17 mouse cellular contexts compared by ENCODE assay signal in genomic region chr4:132794760-132795159, GRCm38 (mm10). TPM values are rescaled to one million over a fixed set of nuclear protein-coding genes. Genes with fewer than 3 reads are reported as not detected.
A peak's percentile ranks its signal among the peaks of the same experiment; 100 is the strongest.
DNase-seq lines count a peak whose midpoint lies in the region; ATAC-seq and TF ChIP-seq lines count a peak whose summit lies in the region.
"Had no signal": no experiment of that assay in that cellular context is flagged by ENCODE, and none has a peak within 500 bp of the region (broad histone marks: within the 10 kb centered on the region; RNA-seq: fewer than 3 reads in every experiment).

No protein-coding gene starts in this region.

- peaks cover 16% of the 10 kb centered on the region for H3K79me2 ChIP-seq in CH12.LX (replicated peaks; ENCODE audit: control insufficient read depth, extremely low read depth, insufficient read depth, poor library complexity, severe bottlenecking)

- peaks cover 24% of the 10 kb centered on the region for H3K27me3 ChIP-seq in kidney, embryonic 15.5 days
- H3K27me3 ChIP-seq in kidney, embryonic 16.5 days (ENCODE audit: insufficient read depth, low read length) = peaks cover 17% of the 10 kb centered on the region
- no peaks in the 10 kb centered on the region for H3K27me3 ChIP-seq in CH12.LX (replicated peaks)
- H3K27me3 ChIP-seq in liver, embryonic 13.5 days = peaks cover 31% of the 10 kb centered on the region
- H3K27me3 ChIP-seq: Patski had no signal

- 71% methylated on average over 8 of the region's 8 CpGs for WGBS in kidney, embryonic 15.5 days
- WGBS in kidney, embryonic 16.5 days = 76% methylated on average over 8 of the region's 8 CpGs
- 58% methylated on average over 8 of the region's 8 CpGs for WGBS in liver, embryonic 13.5 days (ENCODE audit: insufficient replicate concordance)

- no peak overlapping the region for H3K9ac ChIP-seq in kidney, embryonic 15.5 days
- H3K9ac ChIP-seq in kidney, embryonic 16.5 days (replicated peaks; ENCODE audit: low read length) = no peak overlapping the region
- peak overlapping the region; percentile 87 for H3K9ac ChIP-seq in CH12.LX (ENCODE audit: insufficient read depth, low read depth)
- no peak overlapping the region for H3K9ac ChIP-seq in liver, embryonic 13.5 days
- H3K9ac ChIP-seq: embryonic facial prominence, embryonic 15.5 days; forebrain, embryonic 15.5 days had no signal

- dilution Hi-C loops in CH12.LX (cut with MboI; ENCODE audit: extremely low pct_ligation_motif_present, extremely low pct_unique_long_range_greater_than_20kb, low sequenced_read_pairs) = no loop called here

- no peak for TF ChIP-seq CTCF in CH12.LX (conservative IDR thresholded peaks at IDR 0.05 in 1 of 2, IDR thresholded peaks at IDR 0.05 in 1 of 2; ENCODE audit: low read depth in 2 of 2, low read length in 2 of 2)

- H3K4me3 ChIP-seq in kidney, embryonic 15.5 days (replicated peaks) = peak overlapping the region; percentile 38; the same call in 1 of the 2 replicates
- H3K4me3 ChIP-seq in kidney, embryonic 16.5 days (ENCODE audit: low read length) = no peak overlapping the region
- peak overlapping the region; percentile 74 to 83 (median 81) for H3K4me3 ChIP-seq in CH12.LX (replicated peaks in 1 of 3; ENCODE audit: low read depth in 2 of 3, low read length in 2 of 3, poor library complexity in 1 of 3)
- peak overlapping the region; percentile 53 for H3K4me3 ChIP-seq in liver, embryonic 13.5 days (replicated peaks)
- H3K4me3 ChIP-seq: embryonic facial prominence, embryonic 15.5 days; forebrain, embryonic 15.5 days; myocyte had no signal

- H3K4me1 ChIP-seq in kidney, embryonic 15.5 days = peaks cover 23% of the 10 kb centered on the region
- H3K4me1 ChIP-seq in kidney, embryonic 16.5 days (ENCODE audit: insufficient read depth, low read length) = peaks cover 7% of the 10 kb centered on the region; the same call in 1 of the 2 replicates
- H3K4me1 ChIP-seq in CH12.LX (ENCODE audit: control insufficient read depth in 1 of 2, insufficient read depth in 2 of 2) = peaks cover 9 to 37% of the 10 kb centered on the region in 2 experiments
- peaks cover 19% of the 10 kb centered on the region for H3K4me1 ChIP-seq in liver, embryonic 13.5 days (replicated peaks)

- H3K36me3 ChIP-seq in kidney, embryonic 15.5 days = no peaks in the 10 kb centered on the region
- H3K36me3 ChIP-seq in kidney, embryonic 16.5 days (ENCODE audit: insufficient read depth, low read length) = no peaks in the 10 kb centered on the region
- peaks cover 19 to 31% of the 10 kb centered on the region in 2 experiments for H3K36me3 ChIP-seq in CH12.LX (replicated peaks in 1 of 2; ENCODE audit: control insufficient read depth in 1 of 2, insufficient read depth in 1 of 2, low read length in 1 of 2)
- H3K36me3 ChIP-seq in liver, embryonic 13.5 days = no peaks in the 10 kb centered on the region
- H3K36me3 ChIP-seq: embryonic facial prominence, embryonic 15.5 days; forebrain, embryonic 15.5 days had no signal

- no peak overlapping the region for H3K4me2 ChIP-seq in kidney, embryonic 15.5 days
- no peak overlapping the region for H3K4me2 ChIP-seq in kidney, embryonic 16.5 days (replicated peaks; ENCODE audit: low read depth, low read length)
- H3K4me2 ChIP-seq in CH12.LX (ENCODE audit: insufficient read depth, low read depth, poor library complexity, severe bottlenecking) = peak overlapping the region; percentile 87
- peak overlapping the region; percentile 74 for H3K4me2 ChIP-seq in liver, embryonic 13.5 days
- H3K4me2 ChIP-seq: embryonic facial prominence, embryonic 15.5 days; forebrain, embryonic 15.5 days had no signal

- TF ChIP-seq EP300 in CH12.LX (IDR thresholded peaks at IDR 0.05; ENCODE audit: low read length) = peak; percentile 4; the same call in 1 of the 2 replicates

- in situ Hi-C loops in CH12.LX (cut with MboI; ENCODE audit: low pct_ligation_motif_present, low pct_unique_long_range_greater_than_20kb, low sequenced_read_pairs) = no loop called here

- intact Hi-C loops in left cerebral cortex, postnatal 36 days (cut with DNase I) = no loop called here

- TF ChIP-seq POLR2A in CH12.LX (IDR thresholded peaks at IDR 0.05; ENCODE audit: low read depth, low read length) = peak; percentile 58

- H3K9me3 ChIP-seq in kidney, embryonic 15.5 days (replicated peaks) = no peaks in the 10 kb centered on the region
- H3K9me3 ChIP-seq in kidney, embryonic 16.5 days (ENCODE audit: low read length) = no peaks in the 10 kb centered on the region
- H3K9me3 ChIP-seq in CH12.LX (replicated peaks; ENCODE audit: low read length) = no peaks in the 10 kb centered on the region
- no peaks in the 10 kb centered on the region for H3K9me3 ChIP-seq in liver, embryonic 13.5 days (replicated peaks)
- H3K9me3 ChIP-seq: embryonic facial prominence, embryonic 15.5 days; forebrain, embryonic 15.5 days had no signal

- DNase-seq in CH12.LX (ENCODE audit: extremely low read depth) = peak; percentile 74
- no peak for DNase-seq in liver, embryonic 13.5 days
- no peak for DNase-seq in left cerebral cortex, postnatal 36 days (ENCODE audit: low spot score in 2 of 2)
- DNase-seq in adrenal gland, adult 8-10 months = no peak
- no peak for DNase-seq in embryo, embryonic 11 days
- DNase-seq: cerebellum, postnatal 36 days; gastrocnemius, postnatal 10 days; left cerebral cortex, postnatal 4 days; thymus, postnatal 14 days had no signal

- TF ChIP-seq RAD21 in CH12.LX (IDR thresholded peaks at IDR 0.05; ENCODE audit: low read depth, low read length) = no peak

- ATAC-seq in kidney, embryonic 15.5 days (replicated peaks; ENCODE audit: low FRiP score) = no peak
- ATAC-seq in kidney, embryonic 16.5 days (ENCODE audit: low FRiP score, low TSS enrichment) = no peak
- ATAC-seq in liver, embryonic 13.5 days (ENCODE audit: low read depth) = no peak
- ATAC-seq in megakaryocyte progenitor cell, adult 5-6 weeks (replicated peaks; ENCODE audit: poor library complexity) = peak; percentile 70
- ATAC-seq: forebrain, embryonic 15.5 days; Patski had no signal

- H3K27ac ChIP-seq in kidney, embryonic 15.5 days = no peak overlapping the region
- H3K27ac ChIP-seq in kidney, embryonic 16.5 days (ENCODE audit: low read length) = no peak overlapping the region
- peak overlapping the region; percentile 45 for H3K27ac ChIP-seq in CH12.LX (ENCODE audit: insufficient read depth, low read depth)
- H3K27ac ChIP-seq in liver, embryonic 13.5 days = no peak overlapping the region
- H3K27ac ChIP-seq: embryonic facial prominence, embryonic 15.5 days; forebrain, embryonic 15.5 days; kidney, postnatal 0 days had no signal

TF ChIP-seq in CH12.LX, 34 proteins besides CTCF, POLR2A, EP300 and RAD21 (continues in another document):
- TF ChIP-seq ETS1 (conservative IDR thresholded peaks at IDR 0.05; ENCODE audit: low read depth, low read length) (peak; percentile 41; the same call in 1 of the 2 replicates), IRF4 (IDR thresholded peaks at IDR 0.05; ENCODE audit: low read depth, low read length) (0 out of 2 replicates have a peak, but pooled peaks have one; percentile 9)

RNA-seq across cellular contexts. Expression of gene Themis2, which starts 1.4 kb away (rescaled TPM):
- polyA plus RNA-seq in kidney, embryonic 15.5 days (2015; fragmentation: Nextera tagmentation; extraction: Ambion mirVana) = 0.91 and 1.7 TPM in 2 replicates
- polyA plus RNA-seq in kidney, embryonic 16.5 days (2015; fragmentation: Nextera tagmentation; extraction: Ambion mirVana) = 0.92 and 1.1 TPM in 2 replicates
- total RNA-seq in CH12.LX (2012; rRNA removed) (14.2 and 17.1 TPM in 2 replicates), CH12.LX (2014; rRNA removed) (9.3 and 10.2 TPM in 2 replicates)
- polyA plus RNA-seq in CH12.LX (2012; ENCODE audit: insufficient read length, low read depth) = 30.7 and 35.7 TPM in 2 replicates
- polyA plus RNA-seq in liver, embryonic 13.5 days (2015; fragmentation: Nextera tagmentation; extraction: Ambion mirVana) = 1.7 and 2.4 TPM in 2 replicates
- 27.5 and 35.0 TPM in 2 replicates for total RNA-seq in megakaryocyte progenitor cell, adult 5-6 weeks (2015)
- 18.9 and 23.6 TPM in 2 replicates for total RNA-seq in megakaryocyte progenitor cell, adult 5-6 weeks (2017)
- 1 to 10 TPM in 1 of 2 experiments, under 1 TPM in 1; 0.89 to 1.3 TPM for total RNA-seq in left cerebral cortex, postnatal 36 days (2021)
- total RNA-seq in adrenal gland, adult 8-10 months (2022) = 1 to 10 TPM; 2.1 to 5.9 (median 3.2) TPM
- polyA plus RNA-seq: myocyte, Patski had no signal

RNA-seq across cellular contexts. Expression of gene Rpa2, which starts 26.6 kb away (rescaled TPM):
- 108 and 113 TPM in 2 replicates for polyA plus RNA-seq in kidney, embryonic 15.5 days (2015; fragmentation: Nextera tagmentation; extraction: Ambion mirVana)
- 108 and 109 TPM in 2 replicates for polyA plus RNA-seq in kidney, embryonic 16.5 days (2015; fragmentation: Nextera tagmentation; extraction: Ambion mirVana)
- total RNA-seq in CH12.LX (2012; rRNA removed) (80.2 and 108 TPM in 2 replicates), CH12.LX (2014; rRNA removed) (142 and 157 TPM in 2 replicates)
- 97.9 and 103 TPM in 2 replicates for polyA plus RNA-seq in CH12.LX (2012; ENCODE audit: insufficient read length, low read depth)
- polyA plus RNA-seq in liver, embryonic 13.5 days (2015; fragmentation: Nextera tagmentation; extraction: Ambion mirVana) = 107 and 117 TPM in 2 replicates
- 62.3 and 65.5 TPM in 2 replicates for total RNA-seq in megakaryocyte progenitor cell, adult 5-6 weeks (2015)
- total RNA-seq in megakaryocyte progenitor cell, adult 5-6 weeks (2017) = 56.2 and 68.4 TPM in 2 replicates
- total RNA-seq in left cerebral cortex, postnatal 36 days (2021) = 10 to 100 TPM; 13.3 to 14.9 TPM
- total RNA-seq in adrenal gland, adult 8-10 months (2022) = 10 to 100 TPM; 11.4 to 17.0 (median 12.4) TPM

RNA-seq across cellular contexts. Expression of gene Smpdl3b, which starts 37.7 kb away (rescaled TPM):
- 10.0 and 11.9 TPM in 2 replicates for polyA plus RNA-seq in kidney, embryonic 15.5 days (2015; fragmentation: Nextera tagmentation; extraction: Ambion mirVana)
- 9.3 and 11.6 TPM in 2 replicates for polyA plus RNA-seq in kidney, embryonic 16.5 days (2015; fragmentation: Nextera tagmentation; extraction: Ambion mirVana)
- total RNA-seq in CH12.LX (2012; rRNA removed) (20.9 and 24.0 TPM in 2 replicates), CH12.LX (2014; rRNA removed) (3.6 and 4.6 TPM in 2 replicates)
- 2.9 TPM in 2 replicates for polyA plus RNA-seq in CH12.LX (2012; ENCODE audit: insufficient read length, low read depth)
- 1.1 and 1.2 TPM in 2 replicates for polyA plus RNA-seq in liver, embryonic 13.5 days (2015; fragmentation: Nextera tagmentation; extraction: Ambion mirVana)
- total RNA-seq in megakaryocyte progenitor cell, adult 5-6 weeks (2015) = 0.07 TPM in 1 of 2 replicates, not detected in the other
- 0.33 TPM in 1 of 2 replicates, not detected in the other for total RNA-seq in megakaryocyte progenitor cell, adult 5-6 weeks (2017)
- 1 to 10 TPM; 2.5 to 5.0 TPM for total RNA-seq in left cerebral cortex, postnatal 36 days (2021)
- 1 to 10 TPM; 1.4 to 5.1 (median 3.1) TPM for total RNA-seq in adrenal gland, adult 8-10 months (2022)

RNA-seq across cellular contexts. Expression of gene Ppp1r8, which starts 48.2 kb away (rescaled TPM):
- 62.6 and 66.5 TPM in 2 replicates for polyA plus RNA-seq in kidney, embryonic 15.5 days (2015; fragmentation: Nextera tagmentation; extraction: Ambion mirVana)
- 72.9 and 77.2 TPM in 2 replicates for polyA plus RNA-seq in kidney, embryonic 16.5 days (2015; fragmentation: Nextera tagmentation; extraction: Ambion mirVana)
- total RNA-seq in CH12.LX (2012; rRNA removed) (89.0 and 105 TPM in 2 replicates), CH12.LX (2014; rRNA removed) (141 and 153 TPM in 2 replicates)
- polyA plus RNA-seq in CH12.LX (2012; ENCODE audit: insufficient read length, low read depth) = 107 and 113 TPM in 2 replicates
- 29.9 and 32.1 TPM in 2 replicates for polyA plus RNA-seq in liver, embryonic 13.5 days (2015; fragmentation: Nextera tagmentation; extraction: Ambion mirVana)
- 36.1 and 42.9 TPM in 2 replicates for total RNA-seq in megakaryocyte progenitor cell, adult 5-6 weeks (2015)
- total RNA-seq in megakaryocyte progenitor cell, adult 5-6 weeks (2017) = 62.9 and 71.0 TPM in 2 replicates
- total RNA-seq in left cerebral cortex, postnatal 36 days (2021) = 10 to 100 TPM; 42.7 to 45.9 TPM
- 10 to 100 TPM; 41.0 to 49.9 (median 44.3) TPM for total RNA-seq in adrenal gland, adult 8-10 months (2022)

Comparison
In these comparisons a context has a peak if more than half of its experiments do, and no peak if none do; other contexts are left out.
1. H3K4me2 ChIP-seq: peak in CH12.LX (single experiment) and liver, embryonic 13.5 days (single experiment); none in kidney, embryonic 15.5 days (single experiment) and kidney, embryonic 16.5 days (single experiment).